Mouse (Mus musculus) MEL (cell line): Measurements from ENCODE around the gene Mapkap1. TPM values are rescaled to one million over a fixed set of nuclear protein-coding genes. Genes with fewer than 3 reads are reported as not detected.

Source experiments
- DNase-seq: peaks from one replicate; pipeline ENCODE4 v3.0.0; 2011; ENCODE audit warnings: low read depth, low spot score
- H3K27ac ChIP-seq: 2 replicates; pipeline ENCODE4 v1.5.1; 2012; ENCODE audit warnings: low read depth, mild to moderate bottlenecking, control low read depth, low read length, moderate library complexity; ENCODE audit not compliant: control insufficient read depth
- H3K27me3 ChIP-seq, 2 experiments: fragments of 150-350 bp in 1 of 2; sonication (generic) in 1 of 2; 2 replicates each; pipeline ENCODE4 v1.6.1; 2012; ENCODE audit warnings: low read length in 2 of 2, mild to moderate bottlenecking in 2 of 2, improper control_type of control experiment in 1 of 2, moderate library complexity in 1 of 2; ENCODE audit not compliant: insufficient read depth in 2 of 2, control insufficient read depth in 1 of 2
- H3K36me3 ChIP-seq, 2 experiments: 2 replicates each; pipeline ENCODE4 v1.6.1; 2012 to 2014; ENCODE audit warnings: low read length in 2 of 2, improper control_type of control experiment in 1 of 2, inconsistent platforms in 1 of 2, mild to moderate bottlenecking in 1 of 2; ENCODE audit not compliant: insufficient read depth in 2 of 2, control insufficient read depth in 1 of 2
- H3K4me1 ChIP-seq, 2 experiments: fragments of 150-350 bp in 1 of 2; sonication (generic) in 1 of 2; 2 replicates each; pipeline ENCODE4 v1.6.1; 2012; ENCODE audit warnings: low read length in 2 of 2, improper control_type of control experiment in 1 of 2, mild to moderate bottlenecking in 1 of 2; ENCODE audit not compliant: insufficient read depth in 2 of 2, control insufficient read depth in 1 of 2
- H3K4me3 ChIP-seq, 2 experiments: fragments of 150-350 bp in 1 of 2; sonication (generic) in 1 of 2; 2 replicates each; pipeline ENCODE4 v1.5.1; 2012; ENCODE audit warnings: low read depth in 2 of 2, low read length in 2 of 2, mild to moderate bottlenecking in 2 of 2, moderate library complexity in 2 of 2, control low read depth in 1 of 2, improper control_type of control experiment in 1 of 2; ENCODE audit not compliant: control insufficient read depth in 1 of 2, insufficient read depth in 1 of 2
- H3K79me2 ChIP-seq: 2 replicates; pipeline ENCODE4 v1.6.1; 2012; ENCODE audit warnings: mild to moderate bottlenecking, low read length, moderate library complexity; ENCODE audit not compliant: control insufficient read depth, poor library complexity, insufficient read depth
- H3K9ac ChIP-seq: 2 replicates; pipeline ENCODE4 v1.6.1; 2012; ENCODE audit warnings: low read depth, mild to moderate bottlenecking, control low read depth, low read length, moderate library complexity; ENCODE audit not compliant: control insufficient read depth, poor library complexity, severe bottlenecking
- H3K9me3 ChIP-seq: fragments of 150-350 bp; sonication (generic); replicated peaks from 2 replicates; pipeline ENCODE4 v1.6.1; 2012; ENCODE audit warnings: mild to moderate bottlenecking, low read length, improper control_type of control experiment, moderate library complexity; ENCODE audit not compliant: insufficient read depth
- BHLHE40 ChIP-seq: IDR thresholded peaks from 2 replicates; pipeline ENCODE4 v1.6.1; 2012; ENCODE audit warnings: low read depth, mild to moderate bottlenecking, inconsistent platforms, low read length, improper control_type of control experiment, borderline replicate concordance
- CHD1 ChIP-seq: IDR thresholded peaks from 2 replicates; pipeline ENCODE4 v1.6.1; 2012; ENCODE audit warnings: low read depth, mild to moderate bottlenecking, inconsistent platforms, low read length, improper control_type of control experiment
- E2F4 ChIP-seq: IDR thresholded peaks from 2 replicates; pipeline ENCODE4 v1.6.1; 2011; ENCODE audit warnings: low read depth, low read length, improper control_type of control experiment, borderline replicate concordance
- EP300 ChIP-seq, 2 experiments: IDR thresholded peaks; 2 replicates each; pipeline ENCODE4 v1.6.1; 2011; ENCODE audit warnings: improper control_type of control experiment in 2 of 2, low read length in 2 of 2, low read depth in 1 of 2, mild to moderate bottlenecking in 1 of 2
- GABPA ChIP-seq: IDR thresholded peaks from 2 replicates; pipeline ENCODE4 v1.6.1; 2012; ENCODE audit warnings: low read depth, mild to moderate bottlenecking, inconsistent platforms, low read length, improper control_type of control experiment, moderate library complexity
- GATA1 ChIP-seq: IDR thresholded peaks from 2 replicates; pipeline ENCODE4 v1.6.1; 2011; ENCODE audit warnings: low read depth, low read length, improper control_type of control experiment
- MAFK ChIP-seq: IDR thresholded peaks from 2 replicates; pipeline ENCODE4 v1.6.1; 2011; ENCODE audit warnings: low read depth, mild to moderate bottlenecking, low read length, improper control_type of control experiment, borderline replicate concordance
- MAZ ChIP-seq: IDR thresholded peaks from 2 replicates; pipeline ENCODE4 v1.6.1; 2012; ENCODE audit warnings: low read depth, mild to moderate bottlenecking, inconsistent platforms, low read length, improper control_type of control experiment
- MEF2A ChIP-seq: IDR thresholded peaks from 2 replicates; pipeline ENCODE4 v1.6.1; 2014; ENCODE audit warnings: low read depth, mild to moderate bottlenecking, inconsistent platforms, low read length, improper control_type of control experiment; ENCODE audit not compliant: poor library complexity, insufficient replicate concordance, severe bottlenecking; ENCODE audit errors: extremely low read depth
- MYB ChIP-seq: IDR thresholded peaks from 2 replicates; pipeline ENCODE4 v1.6.1; 2011; ENCODE audit warnings: mild to moderate bottlenecking, low read depth, low read length, improper control_type of control experiment
- MYC ChIP-seq: IDR thresholded peaks from 2 replicates; pipeline ENCODE4 v1.6.1; 2011; ENCODE audit warnings: low read depth, mild to moderate bottlenecking, low read length, improper control_type of control experiment, moderate library complexity
- POLR2AphosphoS2 ChIP-seq: IDR thresholded peaks from 2 replicates; pipeline ENCODE4 v1.6.1; 2011; ENCODE audit warnings: low read length, improper control_type of control experiment
- RCOR1 ChIP-seq: IDR thresholded peaks from 2 replicates; pipeline ENCODE4 v1.6.1; 2012; ENCODE audit warnings: low read depth, mild to moderate bottlenecking, inconsistent platforms, low read length, improper control_type of control experiment
- SMC3 ChIP-seq: IDR thresholded peaks from 2 replicates; pipeline ENCODE4 v1.6.1; 2011; ENCODE audit warnings: low read depth, low read length, improper control_type of control experiment
- TBP ChIP-seq: IDR thresholded peaks from 2 replicates; pipeline ENCODE4 v1.8.0; 2011; ENCODE audit warnings: low read depth, low read length, improper control_type of control experiment
- UBTF ChIP-seq: IDR thresholded peaks from 2 replicates; pipeline ENCODE4 v1.6.1; 2012; ENCODE audit warnings: low read depth, mild to moderate bottlenecking, inconsistent platforms, low read length, improper control_type of control experiment, moderate library complexity, borderline replicate concordance; ENCODE audit not compliant: insufficient read depth
- USF1 ChIP-seq: IDR thresholded peaks from 2 replicates; pipeline ENCODE4 v1.6.1; 2014; ENCODE audit warnings: low read depth, mild to moderate bottlenecking, inconsistent platforms, low read length, improper control_type of control experiment, moderate library complexity
- USF2 ChIP-seq, 2 experiments: IDR thresholded peaks; 2 replicates each; pipeline ENCODE4 v1.6.1; 2011 to 2012; ENCODE audit warnings: improper control_type of control experiment in 2 of 2, low read length in 2 of 2, borderline replicate concordance in 1 of 2, inconsistent platforms in 1 of 2, low read depth in 1 of 2, mild to moderate bottlenecking in 1 of 2; ENCODE audit not compliant: insufficient read depth in 1 of 2
- ZKSCAN1 ChIP-seq: IDR thresholded peaks from 2 replicates; pipeline ENCODE4 v1.6.1; 2012; ENCODE audit warnings: low read depth, mild to moderate bottlenecking, inconsistent platforms, low read length, improper control_type of control experiment, moderate library complexity
- polyA plus RNA-seq, 2 experiments: library from polyadenylated mRNA; stranded (reverse) in 1 of 2; unstranded in 1 of 2; fragments of >175 nt in 1 of 2; fragments of >200 nt in 1 of 2; gene quantifications; 2 replicates each; pipeline versions ENCODE4 v1.2.1 to v1.2.4; 2012; ENCODE audit warnings: low replicate concordance in 2 of 2, low read depth in 1 of 2; ENCODE audit not compliant: insufficient read length in 2 of 2, insufficient read depth in 1 of 2, missing spikeins in 1 of 2
- total RNA-seq: library from RNA; depleted of rRNA; stranded (reverse); fragments of 300-350 nt; gene quantifications from 2 replicates; pipeline ENCODE4 v1.2.3, GENCODE M21; 2012

The Mapkap1 gene
- total and polyA plus RNA-seq, 3 experiments = 42.1 to 52.5 TPM; not detected in 1

DNA sequence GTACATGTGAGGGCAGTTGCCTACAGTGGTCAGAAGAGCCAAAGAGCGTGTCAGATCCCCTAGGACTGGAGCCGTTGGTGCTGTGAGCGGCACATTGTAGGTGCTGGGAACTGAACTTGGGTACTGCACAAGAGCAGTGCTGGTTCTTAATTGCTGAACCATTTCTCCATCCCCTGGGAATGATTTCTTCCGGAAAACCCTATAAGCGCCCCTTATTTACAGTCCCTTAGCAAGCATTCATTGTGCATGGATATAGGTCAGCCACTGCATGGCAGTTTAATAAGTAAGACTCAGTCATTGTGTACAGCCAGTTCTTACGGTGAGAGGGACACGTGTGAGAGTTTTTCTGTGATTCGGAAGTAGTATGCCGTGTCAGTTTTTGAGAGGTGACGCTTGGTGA, 1.8 kb downstream of the Mapkap1 start:
- H3K9me3 ChIP-seq = no peaks in the 10 kb centered on the region
- no peak for TF ChIP-seq BHLHE40
- no peak for TF ChIP-seq E2F4
- TF ChIP-seq USF2 (IDR thresholded peaks at IDR 0.05; ENCODE audit: borderline replicate concordance in 1 of 2, insufficient read depth in 1 of 2, low read depth in 1 of 2, low read length in 2 of 2) = no peak
- TF ChIP-seq UBTF = no peak
- no peak for TF ChIP-seq GABPA
- no peak for TF ChIP-seq MAFK
- no peak for TF ChIP-seq USF1
- TF ChIP-seq CHD1 = no peak
- no peak for TF ChIP-seq MYC
- no peak for TF ChIP-seq MYB
- TF ChIP-seq ZKSCAN1 = no peak
- TF ChIP-seq, all 39 proteins: peak for 0
- no peak overlapping the region for H3K27ac ChIP-seq
- H3K27me3 ChIP-seq = no peaks in the 10 kb centered on the region
- H3K79me2 ChIP-seq = peaks cover 20% of the 10 kb centered on the region
- peaks cover 0 to 5% of the 10 kb centered on the region in 2 experiments; a peak in 2 of 4 replicates for H3K4me1 ChIP-seq
- no peak overlapping the region for H3K4me3 ChIP-seq
- DNase-seq = no peak
- H3K9ac ChIP-seq = no peak overlapping the region
- peaks cover 0 to 3% of the 10 kb centered on the region in 2 experiments; a peak in 3 of 4 replicates for H3K36me3 ChIP-seq

DNA sequence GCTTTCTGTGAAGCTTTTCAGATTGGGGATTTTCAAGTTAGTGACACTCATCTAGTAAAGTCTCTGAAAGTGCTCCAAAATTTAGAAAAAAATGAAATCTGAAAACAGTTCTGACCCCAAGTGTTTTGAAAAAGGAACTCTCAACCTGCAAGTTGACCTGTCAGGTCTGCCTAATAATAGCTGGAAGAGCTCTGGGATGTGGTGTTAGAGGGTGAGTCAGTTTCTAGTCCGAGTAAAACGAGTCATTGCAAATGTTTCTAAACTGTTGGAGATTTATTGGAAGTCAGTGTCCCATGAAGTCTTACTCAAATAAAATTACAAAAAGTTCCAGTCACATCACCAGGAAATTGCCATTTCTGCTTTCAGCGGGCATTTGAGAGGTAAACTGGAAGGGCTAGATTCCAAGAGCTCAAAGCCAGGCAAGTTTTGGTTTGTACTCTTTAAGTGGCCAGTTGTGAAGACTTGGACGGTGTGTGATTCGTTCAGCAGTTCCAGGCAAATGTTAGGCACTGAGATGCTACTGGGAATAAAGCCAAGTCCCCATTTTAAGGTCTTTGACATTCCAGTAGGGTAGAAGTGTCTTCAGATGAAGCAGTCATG, 3.3 kb downstream of the Mapkap1 start:
- Histone ChIP-seq H3K9ac (no peak overlapping the region), H3K79me2 (peaks cover 22% of the 10 kb centered on the region), H3K9me3 (no peaks in the 10 kb centered on the region), H3K4me3 (no peak overlapping the region), H3K4me1 (peaks cover 0 to 5% of the 10 kb centered on the region in 2 experiments; a peak in 2 of 4 replicates), H3K27me3 (no peaks in the 10 kb centered on the region), H3K36me3 (peaks cover 0 to 3% of the 10 kb centered on the region in 2 experiments; a peak in 3 of 4 replicates), H3K27ac (no peak overlapping the region)
- no peak for DNase-seq
- TF ChIP-seq RCOR1 (no peak), EP300 (IDR thresholded peaks at IDR 0.05; ENCODE audit: low read depth in 1 of 2, low read length in 2 of 2) (no peak), MEF2A (no peak), USF1 (no peak), GATA1 (no peak), TBP (no peak), E2F4 (no peak), MAZ (no peak), ZKSCAN1 (no peak), USF2 (IDR thresholded peaks at IDR 0.05; ENCODE audit: borderline replicate concordance in 1 of 2, insufficient read depth in 1 of 2, low read depth in 1 of 2, low read length in 2 of 2) (no peak), POLR2AphosphoS2 (no peak), SMC3 (no peak), MAFK (no peak)
